Mouse (Mus musculus) lung, postnatal 10 days (tissue): Measurements from ENCODE around the gene Tusc2.
A peak's percentile ranks its signal among the peaks of the same experiment; 100 is the strongest.

Source experiments
- DNase-seq: peaks from one replicate; pipeline ENCODE4 v3.0.0; 2021

The Tusc2 gene

GRCm38 (mm10) chr9:107545602-107546001 lies 17.5 kb upstream of the Tusc2 start:
- peak; percentile 88 for DNase-seq

- peak; percentile 95 for DNase-seq
These were observed 16.0 kb upstream of the Tusc2 start, which contains the start of gene Zmynd10 for GRCm38 (mm10) chr9:107547026-107547425. TSS of gene Zmynd10 (plus strand) at chr9:107547298.

- no peak for DNase-seq
These were observed 15.1 kb upstream of the Tusc2 start for GRCm38 (mm10) chr9:107547957-107548356.

GRCm38 (mm10) chr9:107548820-107549219 lies 14.2 kb upstream of the Tusc2 start:
- no peak for DNase-seq

GRCm38 (mm10) chr9:107549297-107550074 lies 13.6 kb upstream of the Tusc2 start:
- no peak for DNase-seq

- peak; percentile 44 for DNase-seq
These were observed 12.5 kb upstream of the Tusc2 start for GRCm38 (mm10) chr9:107550491-107551116.

- peak; percentile 82 for DNase-seq
These were observed 11.8 kb upstream of the Tusc2 start, which contains the start of gene Rassf1 for GRCm38 (mm10) chr9:107551117-107551889. TSS of gene Rassf1 (plus strand) at chr9:107551555.

GRCm38 (mm10) chr9:107551890-107552355 lies 11.1 kb upstream of the Tusc2 start:
- no peak for DNase-seq

- no peak for DNase-seq
These were observed 10.2 kb upstream of the Tusc2 start for GRCm38 (mm10) chr9:107552690-107553393.

GRCm38 (mm10) chr9:107553541-107554318 lies 9.3 kb upstream of the Tusc2 start:
- DNase-seq, result peak; percentile 46

- peak; percentile 96 for DNase-seq
These were observed 8.7 kb upstream of the Tusc2 start for GRCm38 (mm10) chr9:107554319-107554825.

GRCm38 (mm10) chr9:107555031-107555457 lies 8.0 kb upstream of the Tusc2 start:
- DNase-seq, result peak; percentile 86

- DNase-seq, result no peak
These were observed 7.4 kb upstream of the Tusc2 start for GRCm38 (mm10) chr9:107555701-107556100.

- DNase-seq, result no peak
These were observed 6.7 kb upstream of the Tusc2 start for GRCm38 (mm10) chr9:107556346-107556745.

- peak; percentile 65 for DNase-seq
These were observed 2.5 kb downstream of the Tusc2 start for GRCm38 (mm10) chr9:107565556-107565955.

GRCm38 (mm10) chr9:107566041-107566709 lies 3.1 kb downstream of the Tusc2 start:
- DNase-seq, result peak; percentile 94

GRCm38 (mm10) chr9:107566855-107567254 lies 3.8 kb downstream of the Tusc2 start:
- DNase-seq, result peak; percentile 82

- DNase-seq, result peak; percentile 76
These were observed 4.8 kb downstream of the Tusc2 start, which contains the start of gene Hyal2 for GRCm38 (mm10) chr9:107567702-107568319. TSS of gene Hyal2 (plus strand) at chr9:107567945.

- peak; percentile 92 for DNase-seq
These were observed 5.5 kb downstream of the Tusc2 start for GRCm38 (mm10) chr9:107568331-107569261.
